Mouse (Mus musculus): ENCODE data around the gene Fam57b. TPM values are rescaled to one million over a fixed set of nuclear protein-coding genes. Genes with fewer than 3 reads are reported as not detected.

Fam57b gene
- total and polyA plus RNA-seq, 3 experiments: 0.30 TPM; not detected in 2

DNA sequence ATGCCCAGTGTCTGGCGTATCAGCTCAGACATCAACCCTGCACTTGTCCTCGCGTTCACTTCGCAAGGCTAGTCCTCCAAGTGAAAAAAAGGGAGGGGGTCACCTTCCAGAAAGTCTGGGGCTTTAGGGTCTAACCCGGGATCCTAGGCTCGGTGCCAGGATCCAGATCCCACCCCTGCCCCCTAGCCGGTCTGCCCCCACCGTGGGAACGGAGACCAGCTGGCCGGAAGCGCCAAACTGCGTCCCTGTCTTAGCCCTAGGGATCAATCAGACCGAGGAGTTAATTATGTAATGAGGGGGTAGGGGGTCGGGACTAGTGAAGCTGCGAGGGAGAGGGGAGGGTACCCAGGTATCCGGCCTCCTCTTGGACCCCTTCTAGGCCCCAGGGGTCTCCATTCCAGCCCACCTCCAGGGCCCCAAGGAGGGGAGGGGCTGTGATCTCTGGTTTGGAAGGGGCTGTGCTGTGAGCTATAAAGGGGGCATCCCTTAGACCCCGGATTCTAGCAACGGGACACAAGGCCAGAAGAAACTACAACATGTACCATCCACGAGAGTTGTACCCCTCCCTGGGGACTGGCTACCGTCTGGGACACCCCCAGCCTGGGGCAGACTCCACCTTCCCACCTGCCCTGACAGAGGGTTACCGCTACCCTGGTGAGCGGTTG lies 16.4 kb upstream of the Fam57b start, which contains the start of gene Tbx6:
TSS of gene Tbx6 (plus strand) at position 513 of the 665 bp plus-strand sequence.
- in situ Hi-C loops (cut with MboI; ENCODE audit: low pct_ligation_motif_present, low pct_unique_long_range_greater_than_20kb, low sequenced_read_pairs) (loop anchor here (5.0 kb wide), 3 partner anchors 79 to 996 kb away; partner anchors contain the start of gene Setd1a), dilution Hi-C loops (cut with MboI; ENCODE audit: extremely low pct_ligation_motif_present, extremely low pct_unique_long_range_greater_than_20kb, low sequenced_read_pairs) (no loop called here)
- Histone ChIP-seq H3K79me2 (replicated peaks; ENCODE audit: control insufficient read depth, extremely low read depth, insufficient read depth, poor library complexity, severe bottlenecking) (peaks cover 2% of the 10 kb centered on the region; the same call in 1 of the 2 replicates), H3K4me2 (ENCODE audit: insufficient read depth, low read depth, poor library complexity, severe bottlenecking) (peak within 1 kb of the TSS; percentile 3; the same call in 1 of the 2 replicates), H3K9me3 (replicated peaks; ENCODE audit: low read length) (peaks cover 5% of the 10 kb centered on the region), H3K4me1 (ENCODE audit: control insufficient read depth in 1 of 2, insufficient read depth in 2 of 2) (peaks cover 11 to 74% of the 10 kb centered on the region in 2 experiments), H3K4me3 (replicated peaks in 1 of 3; ENCODE audit: low read depth in 2 of 3, low read length in 2 of 3, poor library complexity in 1 of 3) (peak within 1 kb of the TSS in 2 of 3 experiments; percentile 2 to 34), H3K27ac (ENCODE audit: insufficient read depth, low read depth) (peak within 1 kb of the TSS; percentile 14; the same call in 1 of the 2 replicates), H3K36me3 (replicated peaks in 1 of 2; ENCODE audit: control insufficient read depth in 1 of 2, insufficient read depth in 1 of 2, low read length in 1 of 2) (peaks cover 69 to 82% of the 10 kb centered on the region in 2 experiments), H3K9ac (ENCODE audit: insufficient read depth, low read depth) (peak within 1 kb of the TSS; percentile 37; the same call in 1 of the 2 replicates), H3K27me3 (replicated peaks) (no peaks in the 10 kb centered on the region)
- TF ChIP-seq MAZ (IDR thresholded peaks at IDR 0.05; ENCODE audit: low read depth, low read length) (0 out of 2 replicates have a peak, but pooled peaks have one; percentile 4), MAFK (IDR thresholded peaks at IDR 0.05; ENCODE audit: insufficient replicate concordance, low read length) (no peak), E2F4 (IDR thresholded peaks at IDR 0.05; ENCODE audit: insufficient replicate concordance, low read depth, low read length) (no peak)
- DNase-seq (ENCODE audit: extremely low read depth): no peak

- no peak overlapping the region; the same call in 1 of the 2 replicates for H3K27ac ChIP-seq (ENCODE audit: insufficient read depth, low read depth)
- dilution Hi-C loops (cut with MboI; ENCODE audit: extremely low pct_ligation_motif_present, extremely low pct_unique_long_range_greater_than_20kb, low sequenced_read_pairs) (no loop called here), in situ Hi-C loops (cut with MboI; ENCODE audit: low pct_ligation_motif_present, low pct_unique_long_range_greater_than_20kb, low sequenced_read_pairs) (loop anchor here (5.0 kb wide), 3 partner anchors 80 to 995 kb away; partner anchors contain the start of gene Setd1a)
- 0 out of 2 replicates have a peak, but pooled peaks have one; percentile 8 for TF ChIP-seq POLR2A (IDR thresholded peaks at IDR 0.05; ENCODE audit: low read depth, low read length)
- no peak for TF ChIP-seq MAFK (IDR thresholded peaks at IDR 0.05; ENCODE audit: insufficient replicate concordance, low read length)
- peak overlapping the region in 1 of 3 experiments; percentile 34 for H3K4me3 ChIP-seq (replicated peaks in 1 of 3; ENCODE audit: low read depth in 2 of 3, low read length in 2 of 3, poor library complexity in 1 of 3)
- H3K36me3 ChIP-seq (replicated peaks in 1 of 2; ENCODE audit: control insufficient read depth in 1 of 2, insufficient read depth in 1 of 2, low read length in 1 of 2): peaks cover 77 to 89% of the 10 kb centered on the region in 2 experiments
- peaks cover 2% of the 10 kb centered on the region; the same call in 1 of the 2 replicates for H3K79me2 ChIP-seq (replicated peaks; ENCODE audit: control insufficient read depth, extremely low read depth, insufficient read depth, poor library complexity, severe bottlenecking)
- DNase-seq (ENCODE audit: extremely low read depth): no peak
- peaks cover 5% of the 10 kb centered on the region for H3K9me3 ChIP-seq (replicated peaks; ENCODE audit: low read length)
- no peak overlapping the region for H3K9ac ChIP-seq (ENCODE audit: insufficient read depth, low read depth)
- no peaks in the 10 kb centered on the region for H3K27me3 ChIP-seq (replicated peaks)
- H3K4me2 ChIP-seq (ENCODE audit: insufficient read depth, low read depth, poor library complexity, severe bottlenecking): no peak overlapping the region
- peaks cover 11 to 69% of the 10 kb centered on the region in 2 experiments for H3K4me1 ChIP-seq (ENCODE audit: control insufficient read depth in 1 of 2, insufficient read depth in 2 of 2)
Measured at GRCm38 (mm10) chr7:126781661-126782370, 15.7 kb upstream of the Fam57b start.

- H3K27me3 ChIP-seq (replicated peaks): no peaks in the 10 kb centered on the region
- H3K27ac ChIP-seq (ENCODE audit: insufficient read depth, low read depth): no peak overlapping the region
- TF ChIP-seq MYC (IDR thresholded peaks at IDR 0.05; ENCODE audit: low read depth, low read length) (no peak), TBP (conservative IDR thresholded peaks at IDR 0.05; ENCODE audit: low read depth, low read length) (no peak), CHD1 (IDR thresholded peaks at IDR 0.05; ENCODE audit: low read depth, low read length) (no peak), PAX5 (IDR thresholded peaks at IDR 0.05; ENCODE audit: low read length) (no peak), ETS1 (conservative IDR thresholded peaks at IDR 0.05; ENCODE audit: low read depth, low read length) (no peak), RAD21 (IDR thresholded peaks at IDR 0.05; ENCODE audit: low read depth, low read length) (no peak), POLR2A (IDR thresholded peaks at IDR 0.05; ENCODE audit: low read depth, low read length) (no peak), ELF1 (IDR thresholded peaks at IDR 0.05; ENCODE audit: low read depth, low read length) (no peak), CTCF (conservative IDR thresholded peaks at IDR 0.05 in 1 of 2, IDR thresholded peaks at IDR 0.05 in 1 of 2; ENCODE audit: low read depth in 2 of 2, low read length in 2 of 2) (no peak), HCFC1 (IDR thresholded peaks at IDR 0.05; ENCODE audit: low read depth, low read length) (no peak), MAX (IDR thresholded peaks at IDR 0.05; ENCODE audit: low read length) (no peak), GABPA (IDR thresholded peaks at IDR 0.05; ENCODE audit: insufficient replicate concordance, low read depth, low read length) (no peak), MXI1 (IDR thresholded peaks at IDR 0.05; ENCODE audit: low read depth, low read length) (no peak)
- no peak overlapping the region for H3K4me2 ChIP-seq (ENCODE audit: insufficient read depth, low read depth, poor library complexity, severe bottlenecking)
- in situ Hi-C loops (cut with MboI; ENCODE audit: low pct_ligation_motif_present, low pct_unique_long_range_greater_than_20kb, low sequenced_read_pairs) (loop anchor here (5.0 kb wide), 3 partner anchors 80 to 995 kb away; partner anchors contain the start of gene Setd1a), dilution Hi-C loops (cut with MboI; ENCODE audit: extremely low pct_ligation_motif_present, extremely low pct_unique_long_range_greater_than_20kb, low sequenced_read_pairs) (no loop called here)
- no peak overlapping the region for H3K4me3 ChIP-seq (replicated peaks in 1 of 3; ENCODE audit: low read depth in 2 of 3, low read length in 2 of 3, poor library complexity in 1 of 3)
- H3K9ac ChIP-seq (ENCODE audit: insufficient read depth, low read depth): no peak overlapping the region
- H3K9me3 ChIP-seq (replicated peaks; ENCODE audit: low read length): peaks cover 5% of the 10 kb centered on the region
- peaks cover 11 to 69% of the 10 kb centered on the region in 2 experiments for H3K4me1 ChIP-seq (ENCODE audit: control insufficient read depth in 1 of 2, insufficient read depth in 2 of 2)
- DNase-seq (ENCODE audit: extremely low read depth): no peak
- H3K79me2 ChIP-seq (replicated peaks; ENCODE audit: control insufficient read depth, extremely low read depth, insufficient read depth, poor library complexity, severe bottlenecking): peaks cover 2% of the 10 kb centered on the region; the same call in 1 of the 2 replicates
- H3K36me3 ChIP-seq (replicated peaks in 1 of 2; ENCODE audit: control insufficient read depth in 1 of 2, insufficient read depth in 1 of 2, low read length in 1 of 2): peaks cover 85 to 96% of the 10 kb centered on the region in 2 experiments
Measured at GRCm38 (mm10) chr7:126782693-126783092, 14.8 kb upstream of the Fam57b start.
